Mouse (Mus musculus) splenic B cell, adult 2 months (primary cell): ENCODE data around the gene Zic2.

Experiments
- DNase-seq: peaks from one replicate; pipeline ENCODE4 v3.0.0-alpha.2; 2011; ENCODE audit warnings: low read depth, low spot score
- H3K27me3 ChIP-seq: 2 replicates; pipeline ENCODE4 v1.6.1; 2012; ENCODE audit warnings: mild to moderate bottlenecking, low read length, moderate library complexity, mixed read lengths; ENCODE audit not compliant: control insufficient read depth, poor library complexity, insufficient read depth, severe bottlenecking
- H3K36me3 ChIP-seq: 2 replicates; pipeline ENCODE4 v1.6.1; 2012; ENCODE audit warnings: mild to moderate bottlenecking, low read length, moderate library complexity, mixed read lengths; ENCODE audit not compliant: control insufficient read depth, poor library complexity, insufficient read depth, severe bottlenecking

Gene Zic2

GRCm38 (mm10) chr14:122477971-122478573, 2.8 kb downstream of the Zic2 start:
- no peaks in the 10 kb centered on the region for H3K36me3 ChIP-seq
- H3K27me3 ChIP-seq: peaks cover 10% of the 10 kb centered on the region
- DNase-seq: no peak

- H3K27me3 ChIP-seq: peaks cover 8% of the 10 kb centered on the region
- DNase-seq: peak; percentile 37
- no peaks in the 10 kb centered on the region for H3K36me3 ChIP-seq
Observed at GRCm38 (mm10) chr14:122478574-122479011, 3.4 kb downstream of the Zic2 start.

- no peak for DNase-seq
- peaks cover 3% of the 10 kb centered on the region; the same call in 1 of the 2 replicates for H3K27me3 ChIP-seq
- H3K36me3 ChIP-seq: no peaks in the 10 kb centered on the region
Observed at GRCm38 (mm10) chr14:122479461-122480109, 4.3 kb downstream of the Zic2 start.

- no peaks in the 10 kb centered on the region for H3K36me3 ChIP-seq
- no peak for DNase-seq
- peaks cover 2% of the 10 kb centered on the region; the same call in 1 of the 2 replicates for H3K27me3 ChIP-seq
Observed at GRCm38 (mm10) chr14:122480355-122480754, 5.1 kb downstream of the Zic2 start.

- no peak for DNase-seq
- Histone ChIP-seq H3K27me3 (peaks cover 4% of the 10 kb centered on the region), H3K36me3 (no peaks in the 10 kb centered on the region)
Observed at GRCm38 (mm10) chr14:122481181-122481580, 5.9 kb downstream of the Zic2 start.

GRCm38 (mm10) chr14:122482081-122483023, 7.1 kb downstream of the Zic2 start:
- Histone ChIP-seq H3K36me3 (no peaks in the 10 kb centered on the region), H3K27me3 (peaks cover 4% of the 10 kb centered on the region)
- no peak for DNase-seq

GRCm38 (mm10) chr14:122483024-122483385, 7.8 kb downstream of the Zic2 start:
- DNase-seq: no peak
- Histone ChIP-seq H3K36me3 (no peaks in the 10 kb centered on the region), H3K27me3 (peaks cover 4% of the 10 kb centered on the region)

GRCm38 (mm10) chr14:122483556-122484421, 8.6 kb downstream of the Zic2 start:
- H3K36me3 ChIP-seq: no peaks in the 10 kb centered on the region
- H3K27me3 ChIP-seq: peaks cover 4% of the 10 kb centered on the region
- no peak for DNase-seq

GRCm38 (mm10) chr14:122484458-122484843, 9.2 kb downstream of the Zic2 start:
- no peaks in the 10 kb centered on the region for H3K36me3 ChIP-seq
- H3K27me3 ChIP-seq: peaks cover 4% of the 10 kb centered on the region
- DNase-seq: no peak

GRCm38 (mm10) chr14:122484844-122485551, 9.8 kb downstream of the Zic2 start:
- Histone ChIP-seq H3K36me3 (no peaks in the 10 kb centered on the region), H3K27me3 (peaks cover 4% of the 10 kb centered on the region)
- DNase-seq: no peak

- Histone ChIP-seq H3K27me3 (peaks cover 4% of the 10 kb centered on the region), H3K36me3 (no peaks in the 10 kb centered on the region)
- DNase-seq: no peak
Observed at GRCm38 (mm10) chr14:122485635-122486181, 10.5 kb downstream of the Zic2 start.

- H3K27me3 ChIP-seq: peaks cover 4% of the 10 kb centered on the region
- DNase-seq: no peak
- no peaks in the 10 kb centered on the region for H3K36me3 ChIP-seq
Observed at GRCm38 (mm10) chr14:122486611-122487010, 11.4 kb downstream of the Zic2 start.

- Histone ChIP-seq H3K27me3 (peaks cover 2% of the 10 kb centered on the region; the same call in 1 of the 2 replicates), H3K36me3 (no peaks in the 10 kb centered on the region)
- DNase-seq: no peak
Observed at GRCm38 (mm10) chr14:122487366-122487765, 12.1 kb downstream of the Zic2 start.
